Mouse (Mus musculus) gastrocnemius, postnatal 36 days (tissue): ENCODE measurements around the gene Ifrd1. TPM values are rescaled to one million over a fixed set of nuclear protein-coding genes. Genes with fewer than 3 reads are reported as not detected.

Source experiments
- microRNA-seq, 2 experiments: library from miRNA; unstranded; fragments of <30 nt; microRNA quantifications; one replicate each; pipeline ENCODE4 v1.2.0; 2021
- total RNA-seq, 2 experiments: library from RNA; stranded (reverse); gene quantifications; 2 replicates each; pipeline ENCODE4 v1.2.3; 2021

The Ifrd1 gene
- total RNA-seq, 2 experiments from 2014 or later = 91.4 to 119 TPM

Small RNAs within 50 kb of the gene (microRNA-seq; reads per million reads assigned to microRNA genes)
- gene Mir1938 = 2.1 to 4.5 reads per million in 2 experiments

Other genes with a start within 250 kb of the Ifrd1 start
- gene Arl4a, start 210.5 kb downstream of the Ifrd1 start, total RNA-seq = 10 to 100 TPM; 16.1 to 21.1 TPM
- under 1 TPM; 0.76 to 0.97 TPM for gene Scin, start 114.3 kb downstream of the Ifrd1 start, total RNA-seq
- gene Lsmem1, start 49.0 kb downstream of the Ifrd1 start, total RNA-seq = 10 to 100 TPM; 49.2 to 57.7 TPM
- 1 to 10 TPM; 6.8 to 9.4 TPM for gene Zfp277, start 197.4 kb upstream of the Ifrd1 start, total RNA-seq
- gene Dock4, start 197.4 kb upstream of the Ifrd1 start, total RNA-seq = 10 to 100 TPM; 10.4 to 11.6 TPM